Mouse (Mus musculus) limb, embryonic 10.5 days (tissue): ENCODE results near the gene Pmm1. TPM values are rescaled to one million over a fixed set of nuclear protein-coding genes. Genes with fewer than 3 reads are reported as not detected.
A peak's percentile ranks its signal among the peaks of the same experiment; 100 is the strongest.

Source experiments
- DNase-seq: peaks from one replicate; pipeline ENCODE4 v3.0.0-alpha.2; 2017; ENCODE audit warnings: low spot score
- H3K27ac ChIP-seq: fragments of 300-500 bp; sonication (generic); 2 replicates; pipeline ENCODE4 v1.5.1; 2016; ENCODE audit warnings: mild to moderate bottlenecking
- H3K27me3 ChIP-seq: fragments of 300-500 bp; sonication (generic); 2 replicates; pipeline ENCODE4 v1.6.1; 2016; ENCODE audit warnings: low read depth, mild to moderate bottlenecking; ENCODE audit not compliant: poor library complexity, severe bottlenecking
- H3K36me3 ChIP-seq: fragments of 300-500 bp; sonication (generic); 2 replicates; pipeline ENCODE4 v1.6.1; 2016; ENCODE audit warnings: mild to moderate bottlenecking, moderate library complexity
- H3K4me1 ChIP-seq: fragments of 300-500 bp; sonication (generic); 2 replicates; pipeline ENCODE4 v1.6.1; 2016
- H3K4me3 ChIP-seq: fragments of 300-500 bp; sonication (generic); 2 replicates; pipeline ENCODE4 v1.5.1; 2016; ENCODE audit warnings: mild to moderate bottlenecking, moderate library complexity
- H3K9me3 ChIP-seq: fragments of 300-500 bp; sonication (generic); replicated peaks from 2 replicates; pipeline ENCODE4 v1.6.1; 2016; ENCODE audit warnings: mild to moderate bottlenecking
- WGBS: fragments of 180-500 bp; shearing (Covaris S2); methylation state at CpG from one replicate; pipeline ENCODE4 v1.1.7; 2016; 5-methylcytosine and 5-hydroxymethylcytosine counted together
- polyA plus RNA-seq: library from polyadenylated mRNA; unstranded; fragments of >200 nt; fragmentation: Nextera tagmentation; extraction: Ambion mirVana; gene quantifications from 2 replicates; pipeline ENCODE4 v1.2.1, GENCODE M21; 2016

Gene Pmm1
- polyA plus RNA-seq, 1 experiment from 2014 or later: 18.1 TPM

GRCm38 (mm10) chr15:81952310-81952709, 8.4 kb downstream of the Pmm1 start:
- WGBS: 86% methylated on average over 4 of the region's 4 CpGs
- Histone ChIP-seq H3K36me3 (peaks cover 11% of the 10 kb centered on the region; the same call in 1 of the 2 replicates), H3K4me3 (no peak overlapping the region), H3K9me3 (no peaks in the 10 kb centered on the region), H3K27ac (no peak overlapping the region), H3K27me3 (no peaks in the 10 kb centered on the region), H3K4me1 (no peaks in the 10 kb centered on the region)
- no peak for DNase-seq

- Histone ChIP-seq H3K4me1 (no peaks in the 10 kb centered on the region), H3K27ac (no peak overlapping the region), H3K36me3 (peaks cover 11% of the 10 kb centered on the region; the same call in 1 of the 2 replicates), H3K9me3 (no peaks in the 10 kb centered on the region), H3K4me3 (no peak overlapping the region), H3K27me3 (no peaks in the 10 kb centered on the region)
- no peak for DNase-seq
- WGBS: 91% methylated on average over 9 of the region's 9 CpGs
These were observed 9.6 kb downstream of the Pmm1 start for GRCm38 (mm10) chr15:81951159-81951558.

GRCm38 (mm10) chr15:81950716-81951115, 10.0 kb downstream of the Pmm1 start:
- Histone ChIP-seq H3K9me3 (no peaks in the 10 kb centered on the region), H3K27ac (no peak overlapping the region), H3K4me1 (no peaks in the 10 kb centered on the region), H3K4me3 (no peak overlapping the region), H3K36me3 (peaks cover 11% of the 10 kb centered on the region; the same call in 1 of the 2 replicates), H3K27me3 (no peaks in the 10 kb centered on the region)
- DNase-seq: no peak
- 92% methylated on average over 5 of the region's 5 CpGs for WGBS

- no peaks in the 10 kb centered on the region for H3K27me3 ChIP-seq
- no peaks in the 10 kb centered on the region for H3K4me1 ChIP-seq
- 72% methylated on average over 11 of the region's 11 CpGs for WGBS
- no peaks in the 10 kb centered on the region for H3K9me3 ChIP-seq
- DNase-seq: no peak
- no peak overlapping the region for H3K27ac ChIP-seq
- H3K4me3 ChIP-seq: no peak overlapping the region
- H3K36me3 ChIP-seq: peaks cover 6% of the 10 kb centered on the region; the same call in 1 of the 2 replicates
These were observed 11.1 kb downstream of the Pmm1 start for GRCm38 (mm10) chr15:81949476-81950131.

GRCm38 (mm10) chr15:81949076-81949475, 11.7 kb downstream of the Pmm1 start:
- no peaks in the 10 kb centered on the region for H3K27me3 ChIP-seq
- 0 out of 2 replicates have a peak, but pooled peaks cover 4% of the 10 kb centered on the region for H3K36me3 ChIP-seq
- no peaks in the 10 kb centered on the region for H3K9me3 ChIP-seq
- DNase-seq: no peak
- no peaks in the 10 kb centered on the region for H3K4me1 ChIP-seq
- no peak overlapping the region for H3K4me3 ChIP-seq
- 86% methylated on average over 10 of the region's 10 CpGs for WGBS
- H3K27ac ChIP-seq: no peak overlapping the region

GRCm38 (mm10) chr15:81943176-81943749, 17.5 kb downstream of the Pmm1 start:
- peak; percentile 65 for DNase-seq

GRCm38 (mm10) chr15:81941010-81941409, 19.7 kb downstream of the Pmm1 start:
- no peak for DNase-seq
- H3K4me3 ChIP-seq: no peak overlapping the region
- WGBS: 93% methylated on average over 2 of the region's 2 CpGs
- no peak overlapping the region for H3K27ac ChIP-seq
- no peaks in the 10 kb centered on the region for H3K9me3 ChIP-seq
- H3K27me3 ChIP-seq: peaks cover 18% of the 10 kb centered on the region
- no peaks in the 10 kb centered on the region for H3K36me3 ChIP-seq
- peaks cover 44% of the 10 kb centered on the region for H3K4me1 ChIP-seq

More at GRCm38 (mm10) chr15:81943176-81943749, 17.5 kb downstream of the Pmm1 start:
- WGBS: 14% methylated on average over 9 of the region's 9 CpGs
- Histone ChIP-seq H3K27ac (peak overlapping the region; percentile 44), H3K9me3 (no peaks in the 10 kb centered on the region), H3K27me3 (no peaks in the 10 kb centered on the region), H3K4me1 (peaks cover 21% of the 10 kb centered on the region), H3K4me3 (no peak overlapping the region; the same call in 1 of the 2 replicates), H3K36me3 (no peaks in the 10 kb centered on the region)

- 87% methylated on average over 5 of the region's 5 CpGs for WGBS
- no peaks in the 10 kb centered on the region for H3K9me3 ChIP-seq
- peaks cover 45% of the 10 kb centered on the region for H3K4me1 ChIP-seq
- H3K4me3 ChIP-seq: no peak overlapping the region
- H3K27me3 ChIP-seq: peaks cover 18% of the 10 kb centered on the region
- DNase-seq: no peak
- no peak overlapping the region for H3K27ac ChIP-seq
- H3K36me3 ChIP-seq: no peaks in the 10 kb centered on the region
These were observed 20.5 kb downstream of the Pmm1 start for GRCm38 (mm10) chr15:81940219-81940618.

- H3K27me3 ChIP-seq: peaks cover 18% of the 10 kb centered on the region
- 88% methylated on average over 4 of the region's 4 CpGs for WGBS
- DNase-seq: no peak
- peaks cover 45% of the 10 kb centered on the region for H3K4me1 ChIP-seq
- no peaks in the 10 kb centered on the region for H3K9me3 ChIP-seq
- H3K27ac ChIP-seq: no peak overlapping the region
- no peaks in the 10 kb centered on the region for H3K36me3 ChIP-seq
- no peak overlapping the region for H3K4me3 ChIP-seq
These were observed 21.0 kb downstream of the Pmm1 start for GRCm38 (mm10) chr15:81939774-81940173.

- peaks cover 18% of the 10 kb centered on the region for H3K27me3 ChIP-seq
- no peaks in the 10 kb centered on the region for H3K9me3 ChIP-seq
- no peak overlapping the region for H3K4me3 ChIP-seq
- no peak overlapping the region for H3K27ac ChIP-seq
- no peaks in the 10 kb centered on the region for H3K36me3 ChIP-seq
- H3K4me1 ChIP-seq: peaks cover 45% of the 10 kb centered on the region
- WGBS: 89% methylated on average over 10 of the region's 10 CpGs
- no peak for DNase-seq
These were observed 21.5 kb downstream of the Pmm1 start for GRCm38 (mm10) chr15:81939157-81939715.

GRCm38 (mm10) chr15:81938246-81938645, 22.5 kb downstream of the Pmm1 start:
- peak; percentile 58 for DNase-seq
- Histone ChIP-seq H3K4me1 (peaks cover 43% of the 10 kb centered on the region), H3K9me3 (no peaks in the 10 kb centered on the region), H3K36me3 (no peaks in the 10 kb centered on the region), H3K27me3 (peaks cover 18% of the 10 kb centered on the region), H3K4me3 (0 out of 2 replicates have a peak overlapping the region, but pooled peaks have one; percentile 58), H3K27ac (no peak overlapping the region)
- 33% methylated on average over 2 of the region's 2 CpGs for WGBS

- no peak for DNase-seq
- WGBS: 13% methylated on average over 19 of the region's 19 CpGs
These were observed 23.4 kb downstream of the Pmm1 start for GRCm38 (mm10) chr15:81937098-81937972.

More at GRCm38 (mm10) chr15:81937098-81937972, 23.4 kb downstream of the Pmm1 start:
- Histone ChIP-seq H3K27ac (peak overlapping the region; percentile 68), H3K9me3 (no peaks in the 10 kb centered on the region), H3K4me1 (peaks cover 41% of the 10 kb centered on the region), H3K27me3 (peaks cover 18% of the 10 kb centered on the region), H3K36me3 (no peaks in the 10 kb centered on the region), H3K4me3 (peak overlapping the region; percentile 58)
